Mouse (Mus musculus): ENCODE measurements around the gene Capn8. TPM values are rescaled to one million over a fixed set of nuclear protein-coding genes. Genes with fewer than 3 reads are reported as not detected.
"Not testable (repeated sequence)": the region's sequence is repeated elsewhere in the genome, so short reads cannot be mapped to it uniquely, and the experiment has no call there.

The Capn8 gene
- polyA plus RNA-seq, 1 experiment from 2014 or later, result 1.1 TPM

DNA sequence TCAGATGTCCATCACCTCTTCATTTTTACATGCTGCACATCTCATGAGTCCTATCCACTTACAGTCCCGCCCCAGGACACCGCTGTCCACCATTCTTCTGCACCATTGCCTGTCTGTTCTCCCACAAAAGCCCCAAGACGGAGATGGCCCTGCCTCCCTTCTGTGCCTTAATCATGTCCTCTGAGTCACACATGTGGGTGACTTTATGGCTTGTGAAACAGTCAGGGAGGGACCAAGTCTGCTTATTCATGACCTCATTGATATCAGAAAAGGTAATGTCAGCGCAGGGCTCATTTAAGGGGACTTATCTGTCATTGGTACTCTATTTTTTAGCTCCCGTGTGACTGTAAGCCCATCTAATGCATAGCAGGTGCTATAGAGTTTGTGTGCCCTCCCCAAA lies 74.6 kb downstream of the Capn8 start:
- no peak overlapping the region for H3K9ac ChIP-seq (replicated peaks; ENCODE audit: low read depth, low read length)
- 89% methylated on average over 5 of the region's 5 CpGs for WGBS
- ATAC-seq (ENCODE audit: insufficient number of reproducible peaks, insufficient read depth, low FRiP score, low read depth), result no peak

DNA sequence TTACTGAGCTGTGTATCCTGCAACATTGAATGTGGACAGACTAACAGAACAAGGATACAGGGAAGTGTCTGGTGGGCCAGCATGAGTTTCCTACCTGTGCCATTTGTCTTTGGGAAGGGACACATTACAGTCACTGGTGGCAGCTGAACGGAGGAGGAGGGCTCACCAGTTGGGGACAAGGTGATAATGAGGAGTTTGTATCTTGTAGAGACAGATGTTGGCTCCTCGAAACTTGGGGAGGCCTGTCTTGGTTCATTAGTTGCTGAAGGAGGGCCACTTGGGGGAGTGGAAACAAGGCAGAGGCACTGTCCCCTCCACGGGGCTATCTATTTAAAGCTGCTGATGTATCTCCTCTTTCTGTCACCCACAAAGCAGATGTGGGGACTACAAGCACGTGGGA lies 75.3 kb downstream of the Capn8 start:
- 68% methylated on average over 4 of the region's 4 CpGs for WGBS
- peaks cover 9% of the 10 kb centered on the region for H3K4me1 ChIP-seq (ENCODE audit: control insufficient read depth, insufficient read depth, low read length)
- H3K9ac ChIP-seq (replicated peaks; ENCODE audit: low read depth, low read length), result no peak overlapping the region
- no peak overlapping the region for H3K4me3 ChIP-seq (ENCODE audit: low read depth, low read length)
- H3K27ac ChIP-seq (ENCODE audit: low read length), result no peak overlapping the region
- H3K9me3 ChIP-seq (ENCODE audit: control insufficient read depth, low read depth, low read length), result no peaks in the 10 kb centered on the region
- no peak overlapping the region for H3K4me2 ChIP-seq (replicated peaks; ENCODE audit: low read depth, low read length)
- H3K36me3 ChIP-seq (ENCODE audit: control insufficient read depth, insufficient read depth, low read length), result no peaks in the 10 kb centered on the region
- no peak for ATAC-seq (ENCODE audit: insufficient number of reproducible peaks, insufficient read depth, low FRiP score, low read depth)
- H3K27me3 ChIP-seq (ENCODE audit: control insufficient read depth, insufficient read depth, low read length), result no peaks in the 10 kb centered on the region

More for the DNA sequence above, 74.6 kb downstream of the Capn8 start:
- Histone ChIP-seq H3K4me2 (replicated peaks; ENCODE audit: low read depth, low read length) (no peak overlapping the region), H3K27me3 (ENCODE audit: control insufficient read depth, insufficient read depth, low read length) (no peaks in the 10 kb centered on the region), H3K27ac (ENCODE audit: low read length) (no peak overlapping the region), H3K4me1 (ENCODE audit: control insufficient read depth, insufficient read depth, low read length) (peaks cover 5% of the 10 kb centered on the region; the same call in 1 of the 2 replicates), H3K36me3 (ENCODE audit: control insufficient read depth, insufficient read depth, low read length) (no peaks in the 10 kb centered on the region), H3K9me3 (ENCODE audit: control insufficient read depth, low read depth, low read length) (no peaks in the 10 kb centered on the region), H3K4me3 (ENCODE audit: low read depth, low read length) (no peak overlapping the region)

DNA sequence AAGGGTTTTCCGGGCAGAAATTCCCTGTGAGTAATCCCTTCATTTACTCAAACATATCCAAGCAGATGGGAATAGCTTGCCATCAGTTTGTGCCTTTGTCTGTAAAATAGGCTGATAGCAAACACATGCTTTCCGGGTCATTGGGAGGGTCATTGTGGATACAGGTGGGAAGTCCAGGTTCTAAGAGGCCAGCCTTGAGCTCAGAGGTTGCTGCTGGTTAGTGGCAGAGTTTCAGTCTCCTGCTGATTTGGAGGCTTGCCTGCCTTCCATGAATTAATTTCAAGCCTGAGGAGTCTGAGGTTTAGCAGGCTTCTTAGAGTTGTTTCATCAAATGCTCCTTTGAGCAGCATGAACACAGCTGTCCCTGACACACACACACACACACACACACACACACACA lies 78.0 kb downstream of the Capn8 start:
- no peak overlapping the region for H3K4me2 ChIP-seq (replicated peaks; ENCODE audit: low read depth, low read length)
- H3K27ac ChIP-seq (ENCODE audit: low read length), result no peak overlapping the region; the same call in 1 of the 2 replicates
- no peak for ATAC-seq (ENCODE audit: insufficient number of reproducible peaks, insufficient read depth, low FRiP score, low read depth)
- peaks cover 13% of the 10 kb centered on the region for H3K4me1 ChIP-seq (ENCODE audit: control insufficient read depth, insufficient read depth, low read length)
- no peaks in the 10 kb centered on the region for H3K9me3 ChIP-seq (ENCODE audit: control insufficient read depth, low read depth, low read length)
- H3K4me3 ChIP-seq (ENCODE audit: low read depth, low read length), result no peak overlapping the region
- H3K36me3 ChIP-seq (ENCODE audit: control insufficient read depth, insufficient read depth, low read length), result no peaks in the 10 kb centered on the region
- H3K27me3 ChIP-seq (ENCODE audit: control insufficient read depth, insufficient read depth, low read length), result no peaks in the 10 kb centered on the region
- 40% methylated on average over 2 of the region's 2 CpGs for WGBS
- H3K9ac ChIP-seq (replicated peaks; ENCODE audit: low read depth, low read length), result no peak overlapping the region

DNA sequence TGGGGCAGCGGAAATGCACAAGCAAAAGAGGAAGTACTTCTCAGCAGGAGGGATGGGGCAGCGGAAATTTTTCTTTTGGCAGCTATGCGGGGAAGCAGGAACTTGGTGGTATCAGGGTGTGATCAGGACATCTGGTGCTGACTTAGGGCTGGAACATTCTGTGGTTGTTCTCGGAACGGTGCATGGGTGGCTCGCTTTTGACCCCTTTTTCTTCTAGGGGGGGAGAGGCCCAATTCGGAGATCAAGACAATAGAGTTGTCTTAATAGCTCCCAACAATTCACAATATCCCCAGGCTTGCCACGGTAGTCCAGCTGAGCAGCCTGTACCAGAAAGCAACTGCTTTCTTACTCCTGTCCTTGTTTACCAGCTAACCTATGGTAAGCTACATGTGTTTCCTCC lies 79.6 kb downstream of the Capn8 start:
- not testable (repeated sequence) for H3K27me3 ChIP-seq (ENCODE audit: control insufficient read depth, insufficient read depth, low read length); ATAC-seq (ENCODE audit: insufficient number of reproducible peaks, insufficient read depth, low FRiP score, low read depth); H3K9me3 ChIP-seq (ENCODE audit: control insufficient read depth, low read depth, low read length); H3K27ac ChIP-seq (ENCODE audit: low read length); H3K36me3 ChIP-seq (ENCODE audit: control insufficient read depth, insufficient read depth, low read length); H3K4me2 ChIP-seq (replicated peaks; ENCODE audit: low read depth, low read length); H3K9ac ChIP-seq (replicated peaks; ENCODE audit: low read depth, low read length); H3K4me3 ChIP-seq (ENCODE audit: low read depth, low read length)
- peaks cover 13% of the 10 kb centered on the region for H3K4me1 ChIP-seq (ENCODE audit: control insufficient read depth, insufficient read depth, low read length)
- 94% methylated on average over 8 of the region's 8 CpGs for WGBS

DNA sequence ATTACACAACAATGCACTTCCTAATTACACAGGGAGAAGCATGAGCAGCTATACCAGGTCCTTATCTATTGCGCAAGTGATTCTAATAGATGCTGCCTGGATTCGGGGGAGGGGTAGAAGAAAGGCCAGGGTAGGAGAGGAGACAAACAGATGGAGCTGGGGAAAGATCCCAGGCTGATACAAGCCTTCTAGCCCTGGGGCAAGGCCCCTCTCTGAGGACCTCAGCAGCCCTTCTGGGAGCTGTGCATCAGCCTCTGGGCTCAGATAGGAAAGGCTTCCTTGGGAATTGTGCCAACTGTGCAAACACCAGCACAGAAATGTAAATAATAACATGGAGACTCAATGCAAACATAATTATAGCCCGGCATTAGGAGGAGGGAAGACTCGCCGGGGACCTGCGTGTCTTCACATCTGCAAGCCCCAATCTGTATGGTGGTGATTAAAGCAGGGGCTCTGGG lies 80.4 kb downstream of the Capn8 start:
- Histone ChIP-seq H3K9me3 (ENCODE audit: control insufficient read depth, low read depth, low read length) (no peaks in the 10 kb centered on the region), H3K27ac (ENCODE audit: low read length) (no peak overlapping the region), H3K27me3 (ENCODE audit: control insufficient read depth, insufficient read depth, low read length) (no peaks in the 10 kb centered on the region), H3K4me1 (ENCODE audit: control insufficient read depth, insufficient read depth, low read length) (peaks cover 13% of the 10 kb centered on the region), H3K36me3 (ENCODE audit: control insufficient read depth, insufficient read depth, low read length) (no peaks in the 10 kb centered on the region), H3K9ac (replicated peaks; ENCODE audit: low read depth, low read length) (no peak overlapping the region), H3K4me2 (replicated peaks; ENCODE audit: low read depth, low read length) (no peak overlapping the region), H3K4me3 (ENCODE audit: low read depth, low read length) (no peak overlapping the region)
- peak; percentile 69; the same call in 1 of the 2 replicates for ATAC-seq (ENCODE audit: insufficient number of reproducible peaks, insufficient read depth, low FRiP score, low read depth)
- 33% methylated on average over 6 of the region's 6 CpGs for WGBS

DNA sequence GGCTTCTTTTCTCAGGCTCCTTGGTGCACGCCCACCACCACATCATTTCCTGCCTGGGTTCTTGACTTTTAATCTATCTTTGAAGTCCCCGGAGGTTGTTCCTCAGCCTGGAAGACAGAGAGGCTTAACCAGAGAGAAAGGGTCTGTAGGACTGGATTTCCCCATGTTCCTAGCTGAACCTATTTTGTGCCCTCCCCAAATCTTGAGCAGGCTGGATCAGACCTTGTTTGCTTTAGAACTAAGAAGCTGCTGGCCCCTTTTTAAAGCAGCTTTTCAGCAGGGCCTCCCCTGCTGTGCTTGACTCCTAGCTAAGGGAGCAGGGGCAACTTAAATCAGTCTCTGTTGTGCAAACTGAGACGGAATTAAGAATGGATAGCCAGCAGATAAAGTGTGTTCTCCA lies 82.0 kb downstream of the Capn8 start:
- H3K4me1 ChIP-seq (ENCODE audit: control insufficient read depth, insufficient read depth, low read length), result peaks cover 13% of the 10 kb centered on the region
- no peak overlapping the region for H3K27ac ChIP-seq (ENCODE audit: low read length)
- no peak for ATAC-seq (ENCODE audit: insufficient number of reproducible peaks, insufficient read depth, low FRiP score, low read depth)
- no peaks in the 10 kb centered on the region for H3K36me3 ChIP-seq (ENCODE audit: control insufficient read depth, insufficient read depth, low read length)
- H3K9me3 ChIP-seq (ENCODE audit: control insufficient read depth, low read depth, low read length), result no peaks in the 10 kb centered on the region
- no peak overlapping the region for H3K4me3 ChIP-seq (ENCODE audit: low read depth, low read length)
- H3K9ac ChIP-seq (replicated peaks; ENCODE audit: low read depth, low read length), result no peak overlapping the region
- no peak overlapping the region for H3K4me2 ChIP-seq (replicated peaks; ENCODE audit: low read depth, low read length)
- 63% methylated on average over 3 of the region's 3 CpGs for WGBS
- no peaks in the 10 kb centered on the region for H3K27me3 ChIP-seq (ENCODE audit: control insufficient read depth, insufficient read depth, low read length)

DNA sequence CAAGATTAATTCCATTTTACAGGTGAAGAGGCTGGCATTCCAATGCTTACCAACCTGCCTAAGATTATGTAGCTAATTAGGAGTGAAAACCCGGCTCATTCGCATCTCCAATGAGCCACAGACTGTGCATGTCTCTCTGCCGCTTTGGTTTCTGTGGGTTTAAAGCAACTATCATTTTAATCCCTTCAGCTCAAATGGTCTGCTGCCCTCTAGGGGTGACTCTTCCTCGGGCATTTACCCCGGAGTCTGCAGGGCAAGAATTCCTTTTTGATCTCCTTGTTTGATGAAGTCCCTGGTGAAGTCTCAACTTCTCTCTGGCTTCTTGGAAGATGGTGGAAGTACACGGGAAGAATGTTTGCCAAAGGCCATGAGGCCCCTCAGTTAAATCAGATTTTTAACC lies 93.0 kb downstream of the Capn8 start:
- 33% methylated on average over 6 of the region's 6 CpGs for WGBS
- Histone ChIP-seq H3K9me3 (ENCODE audit: control insufficient read depth, low read depth, low read length) (no peaks in the 10 kb centered on the region), H3K9ac (replicated peaks; ENCODE audit: low read depth, low read length) (no peak overlapping the region), H3K27ac (ENCODE audit: low read length) (no peak overlapping the region), H3K4me1 (ENCODE audit: control insufficient read depth, insufficient read depth, low read length) (0 out of 2 replicates have a peak, but pooled peaks cover 3% of the 10 kb centered on the region), H3K4me3 (ENCODE audit: low read depth, low read length) (no peak overlapping the region), H3K27me3 (ENCODE audit: control insufficient read depth, insufficient read depth, low read length) (no peaks in the 10 kb centered on the region), H3K4me2 (replicated peaks; ENCODE audit: low read depth, low read length) (no peak overlapping the region), H3K36me3 (ENCODE audit: control insufficient read depth, insufficient read depth, low read length) (no peaks in the 10 kb centered on the region)
- no peak for ATAC-seq (ENCODE audit: insufficient number of reproducible peaks, insufficient read depth, low FRiP score, low read depth)

DNA sequence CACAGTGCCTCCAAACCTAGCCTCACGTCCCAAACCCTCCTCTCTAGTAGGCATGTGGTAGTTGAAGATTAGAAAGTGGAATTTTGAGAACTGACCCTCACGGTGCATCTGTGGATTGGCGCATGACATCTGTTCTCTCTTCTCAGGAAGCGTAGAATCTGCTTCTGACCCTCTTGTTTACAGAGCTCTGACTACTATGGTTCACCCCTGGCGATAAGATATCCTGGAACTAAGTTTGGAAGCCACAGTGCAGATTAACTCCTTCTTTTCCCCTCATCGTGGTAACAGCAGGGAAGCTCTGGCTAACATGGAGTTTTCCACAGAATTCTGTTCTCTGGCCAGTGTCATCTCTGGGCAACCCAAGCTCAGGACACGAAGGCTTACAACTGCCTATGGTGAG lies 95.6 kb downstream of the Capn8 start:
- Histone ChIP-seq H3K9me3 (ENCODE audit: control insufficient read depth, low read depth, low read length) (no peaks in the 10 kb centered on the region), H3K4me3 (ENCODE audit: low read depth, low read length) (no peak overlapping the region), H3K9ac (replicated peaks; ENCODE audit: low read depth, low read length) (no peak overlapping the region), H3K4me1 (ENCODE audit: control insufficient read depth, insufficient read depth, low read length) (0 out of 2 replicates have a peak, but pooled peaks cover 4% of the 10 kb centered on the region), H3K27me3 (ENCODE audit: control insufficient read depth, insufficient read depth, low read length) (no peaks in the 10 kb centered on the region), H3K4me2 (replicated peaks; ENCODE audit: low read depth, low read length) (no peak overlapping the region), H3K27ac (ENCODE audit: low read length) (no peak overlapping the region), H3K36me3 (ENCODE audit: control insufficient read depth, insufficient read depth, low read length) (no peaks in the 10 kb centered on the region)
- ATAC-seq (ENCODE audit: insufficient number of reproducible peaks, insufficient read depth, low FRiP score, low read depth), result no peak
- WGBS, result 56% methylated on average over 7 of the region's 7 CpGs

DNA sequence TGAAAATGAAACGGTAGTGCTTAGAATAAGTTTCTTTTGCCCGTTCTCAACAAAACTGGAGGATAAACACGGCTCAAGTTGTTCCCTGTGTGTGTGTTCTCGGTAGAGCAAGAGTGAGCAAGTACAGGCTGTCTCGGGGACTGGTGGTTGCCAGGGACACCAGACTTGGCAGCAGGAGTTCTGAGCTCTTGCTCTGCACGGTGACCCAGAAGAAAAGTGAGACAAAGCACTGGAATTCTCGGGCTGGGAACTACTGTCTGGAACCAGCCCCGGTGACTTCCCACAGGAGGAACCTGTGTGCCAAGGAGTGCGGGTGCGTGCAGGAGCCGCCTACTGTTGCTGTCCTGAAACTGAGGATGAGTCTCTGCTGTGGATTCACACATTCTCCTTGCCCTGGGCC lies 98.9 kb downstream of the Capn8 start:
- Histone ChIP-seq H3K4me2 (replicated peaks; ENCODE audit: low read depth, low read length) (no peak overlapping the region), H3K4me1 (ENCODE audit: control insufficient read depth, insufficient read depth, low read length) (0 out of 2 replicates have a peak, but pooled peaks cover 4% of the 10 kb centered on the region), H3K27me3 (ENCODE audit: control insufficient read depth, insufficient read depth, low read length) (no peaks in the 10 kb centered on the region), H3K9ac (replicated peaks; ENCODE audit: low read depth, low read length) (no peak overlapping the region), H3K9me3 (ENCODE audit: control insufficient read depth, low read depth, low read length) (no peaks in the 10 kb centered on the region), H3K27ac (ENCODE audit: low read length) (no peak overlapping the region), H3K36me3 (ENCODE audit: control insufficient read depth, insufficient read depth, low read length) (no peaks in the 10 kb centered on the region), H3K4me3 (ENCODE audit: low read depth, low read length) (no peak overlapping the region)
- 62% methylated on average over 11 of the region's 11 CpGs for WGBS
- no peak for ATAC-seq (ENCODE audit: insufficient number of reproducible peaks, insufficient read depth, low FRiP score, low read depth)
